8 mouse cellular contexts compared by ENCODE assay signal in genomic region chr14:102216581-102217368, GRCm38 (mm10).
A peak's percentile ranks its signal among the peaks of the same experiment; 100 is the strongest.
DNase-seq lines count a peak whose midpoint lies in the region; ATAC-seq and TF ChIP-seq lines count a peak whose summit lies in the region.

No protein-coding gene starts in this region.

- no peak for ATAC-seq in heart, postnatal 0 days (ENCODE audit: insufficient read depth, low read depth)

- DNase-seq in heart, postnatal 0 days (ENCODE audit: low spot score): no peak
- no peak for DNase-seq in heart, embryonic 10.5 days (ENCODE audit: low spot score)
- peak; percentile 21 to 42 for DNase-seq in frontal cortex, postnatal 36 days (ENCODE audit: low spot score in 2 of 2)
- peak; percentile 72 for DNase-seq in layer of hippocampus, adult 9-11 months
- DNase-seq in right cerebral cortex, adult 18-20 months: peak; percentile 43
- no peak for DNase-seq in cerebellum, postnatal 36 days
- DNase-seq in adrenal gland, postnatal 10 days: no peak
- DNase-seq in heart, adult 2 months: no peak

- H3K27me3 ChIP-seq in heart, postnatal 0 days (ENCODE audit: control insufficient read depth, insufficient read depth, low read length): no peaks in the 10 kb centered on the region
- H3K27me3 ChIP-seq in heart, embryonic 10.5 days (ENCODE audit: insufficient read depth, poor library complexity, severe bottlenecking): no peaks in the 10 kb centered on the region
- no peaks in the 10 kb centered on the region for H3K27me3 ChIP-seq in heart, adult 2 months (ENCODE audit: control insufficient read depth, insufficient read depth, low read length)

- WGBS in heart, postnatal 0 days: 42% methylated on average over 7 of the region's 7 CpGs
- WGBS in heart, embryonic 10.5 days: 57% methylated on average over 7 of the region's 7 CpGs
- whole genome bisulfite sequencing in heart, adult 2 months: 51% methylated on average over 7 of the region's 7 CpGs

- H3K4me1 ChIP-seq in heart, postnatal 0 days (ENCODE audit: control insufficient read depth, insufficient read depth): peaks cover 8% of the 10 kb centered on the region; the same call in 1 of the 2 replicates
- no peaks in the 10 kb centered on the region for H3K4me1 ChIP-seq in heart, embryonic 10.5 days
- no peaks in the 10 kb centered on the region for H3K4me1 ChIP-seq in heart, adult 2 months (ENCODE audit: control insufficient read depth, insufficient read depth, low read length)

- TF ChIP-seq EP300 in heart, postnatal 0 days (IDR thresholded peaks at IDR 0.05; ENCODE audit: low read depth): no peak
- TF ChIP-seq EP300 in heart, adult 2 months (IDR thresholded peaks at IDR 0.05; ENCODE audit: insufficient read depth, low read depth, low read length): no peak

- intact Hi-C loops in heart, adult 2 months (cut with DNase I): no loop called here

- no peak overlapping the region for H3K9ac ChIP-seq in heart, postnatal 0 days (replicated peaks; ENCODE audit: low read depth, low read length)
- H3K9ac ChIP-seq in heart, adult 2 months (ENCODE audit: low read depth, low read length): no peak overlapping the region

- no peak for TF ChIP-seq POLR2A in heart, adult 2 months (IDR thresholded peaks at IDR 0.05; ENCODE audit: insufficient read depth, low read depth, low read length)

- H3K79me2 ChIP-seq in heart, adult 2 months (replicated peaks; ENCODE audit: control insufficient read depth, insufficient read depth, low read length): no peaks in the 10 kb centered on the region

- H3K27ac ChIP-seq in heart, postnatal 0 days (ENCODE audit: low read depth): no peak overlapping the region
- H3K27ac ChIP-seq in heart, embryonic 10.5 days: no peak overlapping the region
- no peak overlapping the region for H3K27ac ChIP-seq in heart, adult 2 months

- no peaks in the 10 kb centered on the region for H3K36me3 ChIP-seq in heart, postnatal 0 days (replicated peaks; ENCODE audit: control insufficient read depth, insufficient read depth, low read length)
- H3K36me3 ChIP-seq in heart, embryonic 10.5 days: no peaks in the 10 kb centered on the region
- H3K36me3 ChIP-seq in heart, adult 2 months (ENCODE audit: control insufficient read depth, insufficient read depth, low read length): no peaks in the 10 kb centered on the region

- H3K4me3 ChIP-seq in heart, postnatal 0 days (ENCODE audit: low read depth, low read length): no peak overlapping the region
- H3K4me3 ChIP-seq in heart, embryonic 10.5 days: no peak overlapping the region
- H3K4me3 ChIP-seq in heart, adult 2 months: no peak overlapping the region

- no peak for TF ChIP-seq CTCF in heart, postnatal 0 days (IDR thresholded peaks at IDR 0.05; ENCODE audit: low read depth)
- no peak for TF ChIP-seq CTCF in heart, adult 2 months (IDR thresholded peaks at IDR 0.05)

- no peaks in the 10 kb centered on the region for H3K9me3 ChIP-seq in heart, postnatal 0 days (replicated peaks; ENCODE audit: control insufficient read depth, low read length)
- H3K9me3 ChIP-seq in heart, embryonic 10.5 days: no peaks in the 10 kb centered on the region

- 0 out of 2 replicates have a peak overlapping the region, but pooled peaks have one; percentile 23 for H3K4me2 ChIP-seq in heart, postnatal 0 days (ENCODE audit: low read depth, low read length)

Comparison
In these comparisons a context has a peak if more than half of its experiments do, and no peak if none do; other contexts are left out.
1. DNase-seq: peak in frontal cortex, postnatal 36 days (2 of 2), layer of hippocampus, adult 9-11 months (single experiment) and right cerebral cortex, adult 18-20 months (single experiment); none in heart, postnatal 0 days (single experiment), heart, embryonic 10.5 days (single experiment), cerebellum, postnatal 36 days (0 of 2), adrenal gland, postnatal 10 days (single experiment) and heart, adult 2 months (0 of 2).